Mouse (Mus musculus): ENCODE measurements at regions not wholly inside any gene's neighbourhood (a gene's known extent, or its start where the extent isn't known, plus 50 kb on each side); places are given as distances from the start of the nearest gene placed in this dataset.

- DNase-seq: no peak
Observed at GRCm38 (mm10) chr12:90469754-90470153, 268.5 kb downstream of the Dio2 start.

DNA sequence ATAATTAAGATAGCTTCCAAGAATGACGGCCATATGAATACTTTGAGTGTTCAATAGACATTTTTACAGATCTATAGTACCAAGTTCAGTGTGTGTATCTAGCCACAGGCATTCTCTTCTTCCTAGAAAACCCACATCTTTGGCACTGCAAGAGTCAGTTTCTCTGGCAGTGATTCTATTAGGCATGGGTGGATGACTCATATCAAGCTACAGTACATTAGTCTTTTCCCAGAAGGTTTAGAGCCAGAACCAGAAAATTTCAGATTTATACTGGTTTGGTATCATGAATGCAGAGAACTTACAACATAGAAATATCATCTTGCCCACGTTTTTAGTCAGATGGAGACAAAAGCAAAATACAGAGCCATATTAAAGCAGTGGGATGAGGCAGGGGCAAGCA is 278.1 kb downstream of the Dio2 start:
- no peak for DNase-seq

GRCm38 (mm10) chr12:90440672-90441071 is 297.6 kb downstream of the Dio2 start:
- no peak for DNase-seq

- peak; percentile 98 to 99 for DNase-seq
Observed at GRCm38 (mm10) chr12:90425276-90426063, 312.8 kb downstream of the Dio2 start.

DNA sequence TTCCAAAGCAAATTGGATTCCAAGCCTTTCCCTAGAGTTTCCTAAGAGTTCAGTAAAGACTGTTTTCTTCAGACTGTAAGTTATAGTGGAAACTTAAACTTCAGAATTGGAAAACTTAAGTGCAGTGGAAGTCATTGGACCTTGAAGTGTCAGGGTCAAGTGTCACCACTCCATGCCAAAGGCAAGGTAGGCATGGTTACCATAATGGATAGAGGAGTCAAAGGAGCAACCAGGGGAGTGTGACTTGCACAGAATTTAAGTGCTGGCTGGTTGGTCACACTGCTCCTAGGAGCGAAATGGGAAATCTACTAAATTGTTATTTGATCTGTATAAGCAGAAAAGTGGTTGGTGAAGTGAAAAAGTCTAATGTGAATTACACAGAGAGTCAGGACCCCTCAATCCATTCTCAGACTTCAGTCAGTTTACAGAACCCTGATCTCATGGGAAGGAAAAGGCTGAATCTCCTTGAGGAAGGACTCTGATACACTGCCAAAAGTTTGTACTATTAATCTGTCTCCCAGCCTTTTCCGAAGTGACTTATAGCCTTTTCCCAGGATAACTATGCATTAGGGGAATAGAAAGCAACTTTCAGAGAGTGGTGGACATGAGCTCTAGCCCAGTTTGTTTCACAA is 320.5 kb downstream of the Dio2 start:
- DNase-seq: no peak

- no peak for DNase-seq
Observed at GRCm38 (mm10) chr12:90408716-90409115, 329.5 kb downstream of the Dio2 start.

DNA sequence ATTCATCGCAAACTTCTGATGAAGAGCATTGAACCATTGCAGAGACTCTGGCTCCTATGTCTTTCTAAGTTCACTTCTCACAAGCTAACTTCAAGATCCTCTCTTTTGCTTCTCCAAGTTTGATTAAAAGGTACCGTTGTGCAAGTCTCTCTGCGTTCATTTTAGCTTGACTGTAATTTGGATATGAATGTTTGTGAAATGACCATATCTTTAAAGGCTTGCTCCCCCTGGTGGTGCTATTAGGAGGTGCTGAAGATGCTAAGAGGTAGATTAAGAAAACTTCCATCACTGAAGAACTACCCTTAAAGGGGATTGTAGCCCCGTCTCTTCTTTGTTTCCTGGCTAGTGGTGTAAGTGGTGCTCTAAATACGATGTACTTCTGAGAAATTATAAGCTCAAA is 339.7 kb downstream of the Dio2 start:
- peak; percentile 73 to 77 for DNase-seq

Data from cerebellum, postnatal 10 days (tissue).